Mouse (Mus musculus): ENCODE measurements at regions not wholly inside any gene's neighbourhood (a gene's known extent, or its start where the extent isn't known, plus 50 kb on each side); places are given as distances from the start of the nearest gene placed in this dataset.

- DNase-seq (ENCODE audit: low spot score), result no peak
Observed at GRCm38 (mm10) chr8:113250264-113250663, 385.1 kb upstream of the Mon1b start.

- DNase-seq (ENCODE audit: low spot score), result no peak
Observed at GRCm38 (mm10) chr8:113254076-113254475, 381.3 kb upstream of the Mon1b start.

GRCm38 (mm10) chr8:113259477-113259876 lies 375.9 kb upstream of the Mon1b start:
- DNase-seq (ENCODE audit: low spot score), result no peak

GRCm38 (mm10) chr8:113263296-113263695 lies 372.1 kb upstream of the Mon1b start:
- no peak for DNase-seq (ENCODE audit: low spot score)

GRCm38 (mm10) chr8:113271262-113271661 lies 364.1 kb upstream of the Mon1b start:
- DNase-seq (ENCODE audit: low spot score), result no peak

- DNase-seq (ENCODE audit: low spot score), result no peak
Observed at GRCm38 (mm10) chr8:113300273-113300843, 335.0 kb upstream of the Mon1b start.

- DNase-seq (ENCODE audit: low spot score), result no peak
Observed at GRCm38 (mm10) chr8:113303426-113303825, 332.0 kb upstream of the Mon1b start.

- DNase-seq (ENCODE audit: low spot score), result no peak
Observed at GRCm38 (mm10) chr8:113317169-113317568, 318.2 kb upstream of the Mon1b start.

- DNase-seq (ENCODE audit: low spot score), result no peak
Observed at GRCm38 (mm10) chr8:113331576-113331975, 303.8 kb upstream of the Mon1b start.

GRCm38 (mm10) chr8:113341306-113341705 lies 294.1 kb upstream of the Mon1b start:
- no peak for DNase-seq (ENCODE audit: low spot score)

- DNase-seq (ENCODE audit: low spot score), result no peak
Observed at GRCm38 (mm10) chr8:113361900-113362299, 273.5 kb upstream of the Mon1b start.

- no peak for DNase-seq (ENCODE audit: low spot score)
Observed at GRCm38 (mm10) chr8:113364181-113364580, 271.2 kb upstream of the Mon1b start.

GRCm38 (mm10) chr8:113383517-113383916 lies 251.9 kb upstream of the Mon1b start:
- no peak for DNase-seq (ENCODE audit: low spot score)

GRCm38 (mm10) chr8:113383974-113384373 lies 251.4 kb upstream of the Mon1b start:
- no peak for DNase-seq (ENCODE audit: low spot score)

GRCm38 (mm10) chr8:113389504-113389903 lies 245.9 kb upstream of the Mon1b start:
- no peak for DNase-seq (ENCODE audit: low spot score)

- DNase-seq (ENCODE audit: low spot score), result no peak
Observed at GRCm38 (mm10) chr8:113390038-113390437, 245.3 kb upstream of the Mon1b start.

- no peak for DNase-seq (ENCODE audit: low spot score)
Observed at GRCm38 (mm10) chr8:113394319-113394718, 241.1 kb upstream of the Mon1b start.

- DNase-seq (ENCODE audit: low spot score), result no peak
Observed at GRCm38 (mm10) chr8:113405158-113405557, 230.2 kb upstream of the Mon1b start.

- DNase-seq (ENCODE audit: low spot score), result no peak
Observed at GRCm38 (mm10) chr8:113419352-113419751, 216.0 kb upstream of the Mon1b start.

GRCm38 (mm10) chr8:113422651-113423050 lies 212.7 kb upstream of the Mon1b start:
- no peak for DNase-seq (ENCODE audit: low spot score)

- DNase-seq (ENCODE audit: low spot score), result no peak
Observed at GRCm38 (mm10) chr8:113439088-113439487, 196.3 kb upstream of the Mon1b start.

GRCm38 (mm10) chr8:113454022-113454421 lies 181.4 kb upstream of the Mon1b start:
- no peak for DNase-seq (ENCODE audit: low spot score)

- no peak for DNase-seq (ENCODE audit: low spot score)
Observed at GRCm38 (mm10) chr8:113464625-113465024, 170.8 kb upstream of the Mon1b start.

GRCm38 (mm10) chr8:113465156-113465555 lies 170.2 kb upstream of the Mon1b start:
- no peak for DNase-seq (ENCODE audit: low spot score)

GRCm38 (mm10) chr8:113466683-113467082 lies 168.7 kb upstream of the Mon1b start:
- no peak for DNase-seq (ENCODE audit: low spot score)
